8 mouse cellular contexts compared by ENCODE assay signal in the genomic region with DNA sequence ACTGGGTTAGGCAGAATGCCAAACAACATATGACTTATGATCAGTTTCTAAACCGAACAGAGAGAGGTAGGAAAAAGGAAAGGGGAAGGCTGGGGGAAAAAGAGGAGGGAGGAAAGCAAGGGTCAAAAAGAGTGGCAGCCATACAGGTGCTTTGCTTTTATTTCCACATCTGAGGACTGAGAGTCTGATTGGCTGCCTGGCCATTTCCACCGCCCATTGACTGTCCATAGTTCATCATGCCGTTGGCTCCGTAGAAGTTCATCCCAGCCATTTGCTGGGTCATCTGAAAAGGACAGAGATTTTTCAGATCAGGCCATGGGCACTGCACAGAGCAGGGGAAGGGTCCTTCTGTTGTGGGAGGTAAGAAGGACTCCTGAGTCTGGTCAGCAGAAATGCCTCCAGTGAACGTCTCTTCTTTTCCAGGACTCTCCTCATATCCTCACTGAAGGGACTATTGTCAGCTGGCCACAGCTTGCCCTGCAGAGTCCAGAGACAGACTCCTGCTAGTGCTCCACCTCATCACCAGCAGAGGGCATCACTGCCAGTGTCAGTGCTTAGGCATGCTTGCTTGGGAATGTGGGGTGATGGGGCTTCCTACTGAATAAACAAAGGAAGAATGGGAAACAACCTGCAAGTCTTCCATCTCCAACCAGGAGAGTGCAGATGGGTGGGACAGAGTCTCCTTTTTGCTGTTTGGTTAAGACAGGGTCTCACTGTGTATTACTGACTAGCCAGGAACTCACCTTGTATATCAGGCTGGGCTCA. TPM values are rescaled to one million over a fixed set of nuclear protein-coding genes. Genes with fewer than 3 reads are reported as not detected.
A peak's percentile ranks its signal among the peaks of the same experiment; 100 is the strongest.
DNase-seq lines count a peak whose midpoint lies in the region; ATAC-seq and TF ChIP-seq lines count a peak whose summit lies in the region.

No protein-coding gene starts in this region.

- no peak overlapping the region for H3K27ac ChIP-seq in heart, adult 2 months
- no peak overlapping the region for H3K27ac ChIP-seq in heart, embryonic 10.5 days
- no peak overlapping the region for H3K27ac ChIP-seq in embryonic fibroblast, embryonic 13.5 days (ENCODE audit: insufficient read depth, low read length)
- no peak overlapping the region for H3K27ac ChIP-seq in midbrain, postnatal 0 days (ENCODE audit: low read depth, low read length)

- no peaks in the 10 kb centered on the region for H3K4me1 ChIP-seq in heart, adult 2 months (ENCODE audit: control insufficient read depth, insufficient read depth, low read length)
- no peaks in the 10 kb centered on the region for H3K4me1 ChIP-seq in heart, embryonic 10.5 days
- no peaks in the 10 kb centered on the region for H3K4me1 ChIP-seq in embryonic fibroblast, embryonic 13.5 days (ENCODE audit: control insufficient read depth, insufficient read depth, low read length)
- no peaks in the 10 kb centered on the region for H3K4me1 ChIP-seq in midbrain, postnatal 0 days (ENCODE audit: insufficient read depth, low read length)

- intact Hi-C loops in heart, adult 2 months (cut with DNase I): no loop called here
- intact Hi-C loops in left cerebral cortex, postnatal 4 days (cut with DNase I): no loop called here

- no peak for DNase-seq in heart, adult 2 months
- DNase-seq in heart, embryonic 10.5 days (ENCODE audit: low spot score): no peak
- DNase-seq in 416B (ENCODE audit: low read depth) (peak; percentile 36), R1 (ENCODE audit: low read depth, low spot score) (peak; percentile 76)
- peak; percentile 44 for DNase-seq in left cerebral cortex, postnatal 4 days
- DNase-seq in midbrain, postnatal 0 days (ENCODE audit: low spot score): peak; percentile 49
- DNase-seq in urinary bladder, postnatal 36 days (ENCODE audit: low spot score in 2 of 2): no peak

- no peak for TF ChIP-seq POLR2A in heart, adult 2 months (IDR thresholded peaks at IDR 0.05; ENCODE audit: insufficient read depth, low read depth, low read length)
- TF ChIP-seq POLR2A in embryonic fibroblast, embryonic 13.5 days (IDR thresholded peaks at IDR 0.05; ENCODE audit: low read depth, low read length): no peak

- 82% methylated on average over 5 of the region's 5 CpGs for WGBS in heart, adult 2 months
- 78% methylated on average over 5 of the region's 5 CpGs for WGBS in heart, embryonic 10.5 days
- 72% methylated on average over 5 of the region's 5 CpGs for WGBS in midbrain, postnatal 0 days

- peak; percentile 72; the same call in 1 of the 2 replicates for ATAC-seq in midbrain, postnatal 0 days (ENCODE audit: low FRiP score)

- no peaks in the 10 kb centered on the region for H3K9me3 ChIP-seq in heart, embryonic 10.5 days
- H3K9me3 ChIP-seq in midbrain, postnatal 0 days (ENCODE audit: low read length): no peaks in the 10 kb centered on the region

- no peaks in the 10 kb centered on the region for H3K79me2 ChIP-seq in heart, adult 2 months (replicated peaks; ENCODE audit: control insufficient read depth, insufficient read depth, low read length)

- no peak overlapping the region for H3K4me3 ChIP-seq in heart, adult 2 months
- H3K4me3 ChIP-seq in heart, embryonic 10.5 days: no peak overlapping the region
- no peak overlapping the region for H3K4me3 ChIP-seq in embryonic fibroblast, embryonic 13.5 days (ENCODE audit: insufficient read depth, low read length)
- H3K4me3 ChIP-seq in midbrain, postnatal 0 days (ENCODE audit: low read depth, low read length): no peak overlapping the region

- no peaks in the 10 kb centered on the region for H3K27me3 ChIP-seq in heart, adult 2 months (ENCODE audit: control insufficient read depth, insufficient read depth, low read length)
- H3K27me3 ChIP-seq in heart, embryonic 10.5 days (ENCODE audit: insufficient read depth, poor library complexity, severe bottlenecking): no peaks in the 10 kb centered on the region
- no peaks in the 10 kb centered on the region for H3K27me3 ChIP-seq in midbrain, postnatal 0 days (ENCODE audit: insufficient read depth, low read length)

- H3K9ac ChIP-seq in heart, adult 2 months (ENCODE audit: low read depth, low read length): no peak overlapping the region
- no peak overlapping the region for H3K9ac ChIP-seq in midbrain, postnatal 0 days (replicated peaks; ENCODE audit: low read length, poor library complexity, severe bottlenecking)

- TF ChIP-seq CTCF in heart, adult 2 months (IDR thresholded peaks at IDR 0.05): peak; percentile 66
- TF ChIP-seq CTCF in embryonic fibroblast, embryonic 13.5 days (IDR thresholded peaks at IDR 0.05; ENCODE audit: borderline replicate concordance, insufficient read depth, low read length): peak; percentile 74; the same call in 1 of the 2 replicates
- peak; percentile 76 for TF ChIP-seq CTCF in midbrain, postnatal 0 days (IDR thresholded peaks at IDR 0.05)

- no peaks in the 10 kb centered on the region; the same call in 1 of the 2 replicates for H3K36me3 ChIP-seq in heart, adult 2 months (ENCODE audit: control insufficient read depth, insufficient read depth, low read length)
- H3K36me3 ChIP-seq in heart, embryonic 10.5 days: peaks cover 50% of the 10 kb centered on the region
- peaks cover 50% of the 10 kb centered on the region for H3K36me3 ChIP-seq in midbrain, postnatal 0 days (ENCODE audit: insufficient read depth, low read length)

- H3K4me2 ChIP-seq in midbrain, postnatal 0 days (ENCODE audit: low read depth, low read length, poor library complexity, severe bottlenecking): no peak overlapping the region

- TF ChIP-seq EP300 in heart, adult 2 months (IDR thresholded peaks at IDR 0.05; ENCODE audit: insufficient read depth, low read depth, low read length): no peak

RNA-seq across cellular contexts. Expression of a gene that starts 18.1 kb away (rescaled TPM):
- total RNA-seq in heart, adult 2 months (2021): 1 to 10 TPM in 1 of 2 experiments, under 1 TPM in 1; 0.82 to 1.1 TPM
- 1.0 and 1.3 TPM in 2 replicates for polyA plus RNA-seq in heart, adult 2 months (2012; rRNA removed)
- 13.7 and 15.7 TPM in 2 replicates for polyA plus RNA-seq in heart, embryonic 10.5 days (2016; fragmentation: Nextera tagmentation; extraction: Ambion mirVana)
- polyA plus RNA-seq in embryonic fibroblast, embryonic 13.5 days (2011; ENCODE audit: insufficient read length, low read depth, missing spikeins): 1.2 and 1.5 TPM in 2 replicates
- total RNA-seq in left cerebral cortex, postnatal 4 days (2021): 1 to 10 TPM; 4.0 to 4.1 TPM
- 2.1 and 2.9 TPM in 2 replicates for total RNA-seq in midbrain, postnatal 0 days (2014; rRNA removed)
- polyA plus RNA-seq in midbrain, postnatal 0 days (2015; fragmentation: Nextera tagmentation; extraction: Ambion mirVana): 3.9 and 4.8 TPM in 2 replicates

RNA-seq across cellular contexts. Expression of a gene that starts 44.7 kb away (rescaled TPM):
- 1 to 10 TPM; 1.8 to 3.0 TPM for total RNA-seq in heart, adult 2 months (2021)
- 1.6 and 2.3 TPM in 2 replicates for polyA plus RNA-seq in heart, adult 2 months (2012; rRNA removed)
- polyA plus RNA-seq in heart, embryonic 10.5 days (2016; fragmentation: Nextera tagmentation; extraction: Ambion mirVana): 14.8 and 25.8 TPM in 2 replicates
- polyA plus RNA-seq in embryonic fibroblast, embryonic 13.5 days (2011; ENCODE audit: insufficient read length, low read depth, missing spikeins): 17.2 and 24.0 TPM in 2 replicates
- 10 to 100 TPM; 20.3 to 23.0 TPM for total RNA-seq in left cerebral cortex, postnatal 4 days (2021)
- total RNA-seq in midbrain, postnatal 0 days (2014; rRNA removed): 11.1 and 13.6 TPM in 2 replicates
- 13.4 and 14.5 TPM in 2 replicates for polyA plus RNA-seq in midbrain, postnatal 0 days (2015; fragmentation: Nextera tagmentation; extraction: Ambion mirVana)

RNA-seq across cellular contexts. Expression of a gene that starts 47.5 kb away (rescaled TPM):
- 10 to 100 TPM; 44.2 to 49.6 TPM for total RNA-seq in heart, adult 2 months (2021)
- polyA plus RNA-seq in heart, adult 2 months (2012; rRNA removed): 26.7 and 32.2 TPM in 2 replicates
- polyA plus RNA-seq in heart, embryonic 10.5 days (2016; fragmentation: Nextera tagmentation; extraction: Ambion mirVana): 14.1 and 18.6 TPM in 2 replicates
- 31.7 and 35.5 TPM in 2 replicates for polyA plus RNA-seq in embryonic fibroblast, embryonic 13.5 days (2011; ENCODE audit: insufficient read length, low read depth, missing spikeins)
- 100 to 1,000 TPM; 124 to 128 TPM for total RNA-seq in left cerebral cortex, postnatal 4 days (2021)
- total RNA-seq in midbrain, postnatal 0 days (2014; rRNA removed): 91.6 and 98.7 TPM in 2 replicates
- polyA plus RNA-seq in midbrain, postnatal 0 days (2015; fragmentation: Nextera tagmentation; extraction: Ambion mirVana): 42.7 and 45.5 TPM in 2 replicates

Comparison
In these comparisons a context has a peak if more than half of its experiments do, and no peak if none do; other contexts are left out.
1. DNase-seq: peak in 416B (single experiment), R1 (single experiment), left cerebral cortex, postnatal 4 days (single experiment) and midbrain, postnatal 0 days (single experiment); none in heart, adult 2 months (0 of 2), heart, embryonic 10.5 days (single experiment) and urinary bladder, postnatal 36 days (0 of 2).
2. Peak in every context shown above with its lines, with median percentiles within 50 percentile points of each other: CTCF ChIP-seq.